Mouse (Mus musculus) brain, embryonic 14.5 days (tissue): Measurements from ENCODE around the gene 2210016F16Rik.

Experiments used
- CTCF ChIP-seq: fragments of 200-500 bp; IDR thresholded peaks from 2 replicates; pipeline ENCODE4 v1.5.1; 2012; ENCODE audit warnings: inconsistent platforms, mild to moderate bottlenecking, moderate library complexity, borderline replicate concordance; ENCODE audit not compliant: insufficient read depth, insufficient read length; ENCODE audit errors: extremely low read depth
- POLR2A ChIP-seq: fragments of 200-500 bp; IDR thresholded peaks from 2 replicates; pipeline ENCODE4 v1.6.1; 2012; ENCODE audit warnings: mild to moderate bottlenecking, inconsistent platforms, borderline replicate concordance; ENCODE audit not compliant: poor library complexity, insufficient read depth, insufficient read length, severe bottlenecking; ENCODE audit errors: extremely low read depth

- TF ChIP-seq POLR2A (no peak), CTCF (no peak)
Measured at GRCm38 (mm10) chr13:58411073-58411472, 26.0 kb upstream of the 2210016F16Rik start.
